Mouse (Mus musculus): ENCODE measurements around the gene Homer2.

GRCm38 (mm10) chr7:81644551-81645235 lies 62.6 kb downstream of the Homer2 start:
- no peak for TF ChIP-seq POLR2A (IDR thresholded peaks at IDR 0.05; ENCODE audit: borderline replicate concordance, extremely low read depth, insufficient read depth, insufficient read length, poor library complexity, severe bottlenecking)
- no peak for TF ChIP-seq CTCF (IDR thresholded peaks at IDR 0.05; ENCODE audit: borderline replicate concordance, extremely low read depth, insufficient read depth, insufficient read length)
